Mouse (Mus musculus) MEL (cell line): Measurements from ENCODE around the gene Dnm1. TPM values are rescaled to one million over a fixed set of nuclear protein-coding genes. Genes with fewer than 3 reads are reported as not detected.

ENCODE experiments used
- DNase-seq: peaks from one replicate; pipeline ENCODE4 v3.0.0; 2011; ENCODE audit warnings: low read depth, low spot score
- H3K27ac ChIP-seq: 2 replicates; pipeline ENCODE4 v1.5.1; 2012; ENCODE audit warnings: low read depth, mild to moderate bottlenecking, control low read depth, low read length, moderate library complexity; ENCODE audit not compliant: control insufficient read depth
- H3K27me3 ChIP-seq, 2 experiments: fragments of 150-350 bp in 1 of 2; sonication (generic) in 1 of 2; 2 replicates each; pipeline ENCODE4 v1.6.1; 2012; ENCODE audit warnings: low read length in 2 of 2, mild to moderate bottlenecking in 2 of 2, improper control_type of control experiment in 1 of 2, moderate library complexity in 1 of 2; ENCODE audit not compliant: insufficient read depth in 2 of 2, control insufficient read depth in 1 of 2
- H3K36me3 ChIP-seq, 2 experiments: 2 replicates each; pipeline ENCODE4 v1.6.1; 2012 to 2014; ENCODE audit warnings: low read length in 2 of 2, improper control_type of control experiment in 1 of 2, inconsistent platforms in 1 of 2, mild to moderate bottlenecking in 1 of 2; ENCODE audit not compliant: insufficient read depth in 2 of 2, control insufficient read depth in 1 of 2
- H3K4me1 ChIP-seq, 2 experiments: fragments of 150-350 bp in 1 of 2; sonication (generic) in 1 of 2; 2 replicates each; pipeline ENCODE4 v1.6.1; 2012; ENCODE audit warnings: low read length in 2 of 2, improper control_type of control experiment in 1 of 2, mild to moderate bottlenecking in 1 of 2; ENCODE audit not compliant: insufficient read depth in 2 of 2, control insufficient read depth in 1 of 2
- H3K4me3 ChIP-seq, 2 experiments: fragments of 150-350 bp in 1 of 2; sonication (generic) in 1 of 2; 2 replicates each; pipeline ENCODE4 v1.5.1; 2012; ENCODE audit warnings: low read depth in 2 of 2, low read length in 2 of 2, mild to moderate bottlenecking in 2 of 2, moderate library complexity in 2 of 2, control low read depth in 1 of 2, improper control_type of control experiment in 1 of 2; ENCODE audit not compliant: control insufficient read depth in 1 of 2, insufficient read depth in 1 of 2
- H3K79me2 ChIP-seq: 2 replicates; pipeline ENCODE4 v1.6.1; 2012; ENCODE audit warnings: mild to moderate bottlenecking, low read length, moderate library complexity; ENCODE audit not compliant: control insufficient read depth, poor library complexity, insufficient read depth
- H3K9ac ChIP-seq: 2 replicates; pipeline ENCODE4 v1.6.1; 2012; ENCODE audit warnings: low read depth, mild to moderate bottlenecking, control low read depth, low read length, moderate library complexity; ENCODE audit not compliant: control insufficient read depth, poor library complexity, severe bottlenecking
- H3K9me3 ChIP-seq: fragments of 150-350 bp; sonication (generic); replicated peaks from 2 replicates; pipeline ENCODE4 v1.6.1; 2012; ENCODE audit warnings: mild to moderate bottlenecking, low read length, improper control_type of control experiment, moderate library complexity; ENCODE audit not compliant: insufficient read depth
- BHLHE40 ChIP-seq: IDR thresholded peaks from 2 replicates; pipeline ENCODE4 v1.6.1; 2012; ENCODE audit warnings: low read depth, mild to moderate bottlenecking, inconsistent platforms, low read length, improper control_type of control experiment, borderline replicate concordance
- CHD1 ChIP-seq: IDR thresholded peaks from 2 replicates; pipeline ENCODE4 v1.6.1; 2012; ENCODE audit warnings: low read depth, mild to moderate bottlenecking, inconsistent platforms, low read length, improper control_type of control experiment
- CHD2 ChIP-seq: IDR thresholded peaks from 2 replicates; pipeline ENCODE4 v1.6.1; 2011; ENCODE audit warnings: low read length, improper control_type of control experiment
- E2F4 ChIP-seq: IDR thresholded peaks from 2 replicates; pipeline ENCODE4 v1.6.1; 2011; ENCODE audit warnings: low read depth, low read length, improper control_type of control experiment, borderline replicate concordance
- EP300 ChIP-seq, 2 experiments: IDR thresholded peaks; 2 replicates each; pipeline ENCODE4 v1.6.1; 2011; ENCODE audit warnings: improper control_type of control experiment in 2 of 2, low read length in 2 of 2, low read depth in 1 of 2, mild to moderate bottlenecking in 1 of 2
- GATA1 ChIP-seq: IDR thresholded peaks from 2 replicates; pipeline ENCODE4 v1.6.1; 2011; ENCODE audit warnings: low read depth, low read length, improper control_type of control experiment
- HCFC1 ChIP-seq: IDR thresholded peaks from 2 replicates; pipeline ENCODE4 v1.6.1; 2012; ENCODE audit warnings: low read depth, mild to moderate bottlenecking, inconsistent platforms, low read length, improper control_type of control experiment, moderate library complexity
- JUND ChIP-seq: IDR thresholded peaks from 2 replicates; pipeline ENCODE4 v1.6.1; 2011; ENCODE audit warnings: low read depth, mild to moderate bottlenecking, improper control_type of control experiment, low read length
- MAFK ChIP-seq: IDR thresholded peaks from 2 replicates; pipeline ENCODE4 v1.6.1; 2011; ENCODE audit warnings: low read depth, mild to moderate bottlenecking, low read length, improper control_type of control experiment, borderline replicate concordance
- MAZ ChIP-seq: IDR thresholded peaks from 2 replicates; pipeline ENCODE4 v1.6.1; 2012; ENCODE audit warnings: low read depth, mild to moderate bottlenecking, inconsistent platforms, low read length, improper control_type of control experiment
- MEF2A ChIP-seq: IDR thresholded peaks from 2 replicates; pipeline ENCODE4 v1.6.1; 2014; ENCODE audit warnings: low read depth, mild to moderate bottlenecking, inconsistent platforms, low read length, improper control_type of control experiment; ENCODE audit not compliant: poor library complexity, insufficient replicate concordance, severe bottlenecking; ENCODE audit errors: extremely low read depth
- MXI1 ChIP-seq: IDR thresholded peaks from 2 replicates; pipeline ENCODE4 v1.6.1; 2011; ENCODE audit warnings: mild to moderate bottlenecking, low read depth, low read length, improper control_type of control experiment
- MYB ChIP-seq: IDR thresholded peaks from 2 replicates; pipeline ENCODE4 v1.6.1; 2011; ENCODE audit warnings: mild to moderate bottlenecking, low read depth, low read length, improper control_type of control experiment
- NELFE ChIP-seq: IDR thresholded peaks from 2 replicates; pipeline ENCODE4 v1.6.1; 2011; ENCODE audit warnings: low read depth, low read length, improper control_type of control experiment
- POLR2A ChIP-seq, 2 experiments: IDR thresholded peaks; 2 replicates each; pipeline ENCODE4 v1.6.1; 2011 to 2012; ENCODE audit warnings: low read length in 2 of 2, mild to moderate bottlenecking in 2 of 2, control low read depth in 1 of 2, improper control_type of control experiment in 1 of 2, low read depth in 1 of 2, moderate library complexity in 1 of 2; ENCODE audit not compliant: control insufficient read depth in 1 of 2, insufficient read depth in 1 of 2, poor library complexity in 1 of 2
- POLR2AphosphoS2 ChIP-seq: IDR thresholded peaks from 2 replicates; pipeline ENCODE4 v1.6.1; 2011; ENCODE audit warnings: low read length, improper control_type of control experiment
- POLR2AphosphoS5 ChIP-seq: IDR thresholded peaks from 2 replicates; pipeline ENCODE4 v1.6.1; 2012; ENCODE audit warnings: low read depth, borderline replicate concordance, mild to moderate bottlenecking, inconsistent platforms, low read length, moderate library complexity, mixed read lengths
- RAD21 ChIP-seq: IDR thresholded peaks from 2 replicates; pipeline ENCODE4 v1.6.1; 2011; ENCODE audit warnings: mild to moderate bottlenecking, low read depth, low read length, improper control_type of control experiment
- RCOR1 ChIP-seq: IDR thresholded peaks from 2 replicates; pipeline ENCODE4 v1.6.1; 2012; ENCODE audit warnings: low read depth, mild to moderate bottlenecking, inconsistent platforms, low read length, improper control_type of control experiment
- SIN3A ChIP-seq: IDR thresholded peaks from 2 replicates; pipeline ENCODE4 v1.6.1; 2012; ENCODE audit warnings: low read length, improper control_type of control experiment, inconsistent platforms
- SMC3 ChIP-seq: IDR thresholded peaks from 2 replicates; pipeline ENCODE4 v1.6.1; 2011; ENCODE audit warnings: low read depth, low read length, improper control_type of control experiment
- TAL1 ChIP-seq: IDR thresholded peaks from 2 replicates; pipeline ENCODE4 v1.6.1; 2012; ENCODE audit warnings: mild to moderate bottlenecking, inconsistent platforms, low read length, moderate library complexity, mixed read lengths
- TBP ChIP-seq: IDR thresholded peaks from 2 replicates; pipeline ENCODE4 v1.8.0; 2011; ENCODE audit warnings: low read depth, low read length, improper control_type of control experiment
- TCF12 ChIP-seq: IDR thresholded peaks from 2 replicates; pipeline ENCODE4 v1.6.1; 2014; ENCODE audit warnings: low read depth, mild to moderate bottlenecking, inconsistent platforms, low read length, improper control_type of control experiment, moderate library complexity
- UBTF ChIP-seq: IDR thresholded peaks from 2 replicates; pipeline ENCODE4 v1.6.1; 2012; ENCODE audit warnings: low read depth, mild to moderate bottlenecking, inconsistent platforms, low read length, improper control_type of control experiment, moderate library complexity, borderline replicate concordance; ENCODE audit not compliant: insufficient read depth
- USF1 ChIP-seq: IDR thresholded peaks from 2 replicates; pipeline ENCODE4 v1.6.1; 2014; ENCODE audit warnings: low read depth, mild to moderate bottlenecking, inconsistent platforms, low read length, improper control_type of control experiment, moderate library complexity
- ZC3H11A ChIP-seq: IDR thresholded peaks from 2 replicates; pipeline ENCODE4 v1.6.1; 2012; ENCODE audit warnings: low read depth, mild to moderate bottlenecking, inconsistent platforms, low read length, improper control_type of control experiment
- ZMIZ1 ChIP-seq: IDR thresholded peaks from 2 replicates; pipeline ENCODE4 v1.6.1; 2012; ENCODE audit warnings: low read depth, mild to moderate bottlenecking, inconsistent platforms, low read length, improper control_type of control experiment, moderate library complexity
- ZNF384 ChIP-seq: IDR thresholded peaks from 2 replicates; pipeline ENCODE4 v1.6.1; 2012; ENCODE audit warnings: low read depth, mild to moderate bottlenecking, inconsistent platforms, low read length, improper control_type of control experiment
- polyA plus RNA-seq, 2 experiments: library from polyadenylated mRNA; stranded (reverse) in 1 of 2; unstranded in 1 of 2; fragments of >175 nt in 1 of 2; fragments of >200 nt in 1 of 2; gene quantifications; 2 replicates each; pipeline versions ENCODE4 v1.2.1 to v1.2.4; 2012; ENCODE audit warnings: low replicate concordance in 2 of 2, low read depth in 1 of 2; ENCODE audit not compliant: insufficient read length in 2 of 2, insufficient read depth in 1 of 2, missing spikeins in 1 of 2
- total RNA-seq: library from RNA; depleted of rRNA; stranded (reverse); fragments of 300-350 nt; gene quantifications from 2 replicates; pipeline ENCODE4 v1.2.3, GENCODE M21; 2012

The Dnm1 gene
- total and polyA plus RNA-seq, 3 experiments = 0.42 to 5.0 TPM; not detected in 1

DNA sequence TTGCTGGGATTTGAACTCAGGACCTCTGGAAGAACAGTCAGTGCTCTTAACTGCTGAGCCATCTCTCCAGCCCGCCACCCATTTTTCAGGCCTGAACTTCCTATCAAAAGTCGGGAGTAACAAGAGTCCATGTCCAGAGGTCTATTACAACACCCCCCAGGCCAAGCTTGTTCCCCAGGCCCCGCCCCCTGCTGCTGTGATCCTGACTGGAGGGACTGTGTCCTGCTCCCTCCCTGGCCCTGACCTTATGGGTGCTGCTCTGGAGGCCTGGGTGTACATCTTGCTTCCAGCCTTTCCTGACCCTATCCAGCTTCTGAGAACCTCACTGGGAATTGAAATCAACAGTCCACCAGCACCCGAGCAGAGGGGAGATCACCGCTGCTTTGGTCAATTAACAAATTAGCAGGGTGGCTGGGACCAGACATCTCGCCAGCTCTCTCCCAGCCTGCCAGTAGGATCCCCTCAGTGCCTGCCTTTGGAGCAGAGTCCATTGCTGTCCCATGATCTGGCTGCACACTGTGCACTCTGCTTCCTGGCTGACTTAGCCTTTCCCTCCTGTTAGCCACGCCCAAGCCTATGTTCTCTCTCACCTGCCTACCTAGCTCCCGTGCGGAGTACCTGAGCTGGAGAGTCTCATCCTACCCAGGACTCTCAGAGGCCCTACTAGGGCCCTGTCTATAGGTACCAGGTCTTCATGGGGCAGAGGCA is 31.4 kb downstream of the Dnm1 start:
- H3K27ac ChIP-seq = no peak overlapping the region
- no peak overlapping the region for H3K9ac ChIP-seq
- no peaks in the 10 kb centered on the region for H3K4me1 ChIP-seq
- peaks cover 1 to 3% of the 10 kb centered on the region in 2 experiments; a peak in 3 of 4 replicates for H3K27me3 ChIP-seq
- TF ChIP-seq NELFE (no peak), BHLHE40 (no peak), SMC3 (no peak), GATA1 (no peak), POLR2AphosphoS2 (no peak), ZC3H11A (no peak), CHD1 (no peak), RCOR1 (no peak), RAD21 (no peak), POLR2AphosphoS5 (no peak), MYB (no peak), MAFK (no peak), JUND (no peak), SIN3A (no peak), ZNF384 (no peak), POLR2A (IDR thresholded peaks at IDR 0.05; ENCODE audit: control insufficient read depth in 1 of 2, insufficient read depth in 1 of 2, low read depth in 1 of 2, low read length in 2 of 2, poor library complexity in 1 of 2) (no peak), E2F4 (no peak), EP300 (IDR thresholded peaks at IDR 0.05; ENCODE audit: low read depth in 1 of 2, low read length in 2 of 2) (no peak), MAZ (no peak), UBTF (no peak)
- TF ChIP-seq, all 39 proteins: peak for 0
- no peaks in the 10 kb centered on the region for H3K9me3 ChIP-seq
- no peak overlapping the region for H3K4me3 ChIP-seq
- no peaks in the 10 kb centered on the region for H3K36me3 ChIP-seq
- DNase-seq = no peak
- no peaks in the 10 kb centered on the region for H3K79me2 ChIP-seq

DNA sequence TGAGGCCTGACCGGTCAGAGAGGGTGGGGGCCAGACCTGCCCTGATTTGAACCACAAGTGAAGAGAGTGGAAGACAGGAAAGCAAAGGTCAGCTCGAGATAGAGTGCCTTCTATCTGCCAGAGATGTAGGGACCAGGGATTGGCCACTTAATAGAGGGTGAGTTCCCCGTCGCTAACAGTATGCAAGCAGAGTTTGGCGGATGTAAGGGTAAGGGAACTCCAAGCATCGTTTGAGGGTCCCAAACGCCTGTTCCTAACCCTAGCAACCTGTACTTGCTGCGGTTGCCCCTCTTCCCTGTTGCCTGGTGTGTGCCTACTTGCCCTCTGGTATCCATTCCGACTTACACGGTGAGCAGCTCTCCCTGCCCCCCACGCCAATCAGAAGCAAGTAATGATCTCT is 32.4 kb downstream of the Dnm1 start:
- DNase-seq = no peak
- Histone ChIP-seq H3K9ac (no peak overlapping the region), H3K27ac (no peak overlapping the region), H3K79me2 (no peaks in the 10 kb centered on the region), H3K27me3 (peaks cover 1 to 3% of the 10 kb centered on the region in 2 experiments; a peak in 3 of 4 replicates), H3K4me3 (no peak overlapping the region), H3K36me3 (no peaks in the 10 kb centered on the region), H3K4me1 (no peaks in the 10 kb centered on the region), H3K9me3 (no peaks in the 10 kb centered on the region)
- TF ChIP-seq MXI1 = no peak
- no peak for TF ChIP-seq ZMIZ1
- no peak for TF ChIP-seq TAL1
- no peak for TF ChIP-seq MEF2A
- TF ChIP-seq USF1 = no peak
- no peak for TF ChIP-seq TBP
- no peak for TF ChIP-seq HCFC1
- no peak for TF ChIP-seq TCF12
- no peak for TF ChIP-seq MAFK
- TF ChIP-seq E2F4 = no peak
- TF ChIP-seq CHD2 = no peak
